Mouse (Mus musculus): ENCODE results near the gene Tdrd7. TPM values are rescaled to one million over a fixed set of nuclear protein-coding genes. Genes with fewer than 3 reads are reported as not detected.

Gene Tdrd7
- polyA plus RNA-seq (2016; fragmentation: Nextera tagmentation; extraction: Ambion mirVana), result 8.9 and 9.8 TPM in 2 replicates

DNA sequence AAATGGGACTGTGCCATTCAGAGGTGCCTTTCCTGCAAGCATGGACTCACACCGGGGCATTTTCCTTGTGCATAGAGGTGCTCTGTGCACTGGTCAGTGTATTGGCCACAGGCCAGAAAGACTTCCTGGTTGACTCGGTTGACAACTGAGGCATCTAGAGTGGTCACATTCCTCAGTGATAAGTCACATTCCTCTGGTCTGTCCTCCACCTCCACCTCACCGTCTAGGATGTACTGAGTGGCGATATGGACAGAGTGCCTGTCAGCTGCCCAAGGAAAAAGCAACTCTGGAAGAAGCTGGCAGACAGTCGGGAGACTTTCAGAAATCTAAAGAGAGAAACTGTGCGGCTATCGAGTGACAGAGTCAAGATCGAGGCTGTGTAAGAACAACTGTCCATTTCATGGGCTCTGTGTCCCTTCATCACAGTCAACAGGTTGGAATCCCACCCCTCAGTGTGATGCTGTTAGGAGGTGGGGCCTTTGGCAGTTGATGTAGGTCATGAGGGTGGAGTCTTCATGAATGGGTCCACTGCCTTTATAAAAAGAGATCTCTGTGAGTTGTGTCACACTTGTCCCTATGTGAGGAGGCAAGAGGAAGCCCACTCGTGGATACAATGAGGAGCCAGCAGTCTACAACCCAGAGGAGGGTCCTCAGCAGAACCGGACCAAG lies at the start of gene Tdrd7:
Gene Tdrd7, plus strand, starts transcription at position 564 of the 669 bp plus-strand sequence.
- H3K9me3 ChIP-seq, result no peaks in the 10 kb centered on the region
- H3K27me3 ChIP-seq (ENCODE audit: insufficient read depth, poor library complexity, severe bottlenecking), result no peaks in the 10 kb centered on the region
- H3K27ac ChIP-seq, result no peak within 1 kb of the TSS
- peaks cover 36% of the 10 kb centered on the region for H3K4me1 ChIP-seq (replicated peaks)
- DNase-seq (ENCODE audit: low spot score), result no peak
- H3K4me3 ChIP-seq, result no peak within 1 kb of the TSS
- 79% methylated on average over 10 of the region's 10 CpGs for WGBS
- H3K36me3 ChIP-seq, result no peaks in the 10 kb centered on the region

DNA sequence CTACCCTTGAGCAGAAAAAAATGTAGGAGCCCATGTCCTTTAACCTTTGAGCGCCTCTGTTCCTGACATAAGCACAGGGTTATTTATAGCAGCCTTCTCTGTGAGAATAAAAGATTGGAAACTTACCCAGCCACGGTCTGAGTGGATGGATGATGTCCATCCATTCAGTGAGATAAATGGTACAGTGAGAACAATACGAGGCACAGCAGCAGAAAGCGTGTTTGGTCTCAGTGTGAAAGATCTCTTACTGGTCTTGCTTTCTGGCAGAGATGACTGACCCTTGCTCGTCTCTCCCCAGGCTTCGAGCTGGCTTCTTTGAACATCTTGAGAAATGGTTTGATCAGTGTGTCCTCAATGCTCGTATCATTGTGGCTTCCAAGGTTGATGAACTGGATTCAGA lies 48.0 kb upstream of the Tdrd7 start:
- WGBS, result 76% methylated on average over 7 of the region's 7 CpGs
- no peak for DNase-seq (ENCODE audit: low spot score)
- H3K27me3 ChIP-seq (ENCODE audit: insufficient read depth, poor library complexity, severe bottlenecking), result no peaks in the 10 kb centered on the region

GRCm38 (mm10) chr4:45921663-45922435 lies 43.3 kb upstream of the Tdrd7 start:
- H3K36me3 ChIP-seq, result no peaks in the 10 kb centered on the region
- no peak overlapping the region for H3K27ac ChIP-seq
- no peaks in the 10 kb centered on the region for H3K4me1 ChIP-seq (replicated peaks)
- H3K27me3 ChIP-seq (ENCODE audit: insufficient read depth, poor library complexity, severe bottlenecking), result no peaks in the 10 kb centered on the region
- H3K4me3 ChIP-seq, result no peak overlapping the region
- 88% methylated on average over 10 of the region's 10 CpGs for WGBS
- no peaks in the 10 kb centered on the region for H3K9me3 ChIP-seq
- DNase-seq (ENCODE audit: low spot score), result no peak

More for the DNA sequence above, 48.0 kb upstream of the Tdrd7 start:
- Histone ChIP-seq H3K27ac (no peak overlapping the region), H3K4me3 (no peak overlapping the region), H3K4me1 (replicated peaks) (no peaks in the 10 kb centered on the region), H3K9me3 (no peaks in the 10 kb centered on the region), H3K36me3 (no peaks in the 10 kb centered on the region)

GRCm38 (mm10) chr4:45924011-45924410 lies 41.1 kb upstream of the Tdrd7 start:
- WGBS, result 86% methylated on average over 4 of the region's 4 CpGs
- no peak overlapping the region for H3K27ac ChIP-seq
- DNase-seq (ENCODE audit: low spot score), result no peak
- H3K36me3 ChIP-seq, result no peaks in the 10 kb centered on the region
- H3K4me3 ChIP-seq, result no peak overlapping the region
- no peaks in the 10 kb centered on the region for H3K9me3 ChIP-seq
- H3K4me1 ChIP-seq (replicated peaks), result no peaks in the 10 kb centered on the region
- H3K27me3 ChIP-seq (ENCODE audit: insufficient read depth, poor library complexity, severe bottlenecking), result no peaks in the 10 kb centered on the region

GRCm38 (mm10) chr4:45928561-45928960 lies 36.6 kb upstream of the Tdrd7 start:
- Histone ChIP-seq H3K27me3 (ENCODE audit: insufficient read depth, poor library complexity, severe bottlenecking) (no peaks in the 10 kb centered on the region), H3K4me3 (no peak overlapping the region), H3K9me3 (no peaks in the 10 kb centered on the region), H3K27ac (no peak overlapping the region), H3K4me1 (replicated peaks) (no peaks in the 10 kb centered on the region), H3K36me3 (no peaks in the 10 kb centered on the region)
- DNase-seq (ENCODE audit: low spot score), result no peak
- 78% methylated on average over 4 of the region's 4 CpGs for WGBS

DNA sequence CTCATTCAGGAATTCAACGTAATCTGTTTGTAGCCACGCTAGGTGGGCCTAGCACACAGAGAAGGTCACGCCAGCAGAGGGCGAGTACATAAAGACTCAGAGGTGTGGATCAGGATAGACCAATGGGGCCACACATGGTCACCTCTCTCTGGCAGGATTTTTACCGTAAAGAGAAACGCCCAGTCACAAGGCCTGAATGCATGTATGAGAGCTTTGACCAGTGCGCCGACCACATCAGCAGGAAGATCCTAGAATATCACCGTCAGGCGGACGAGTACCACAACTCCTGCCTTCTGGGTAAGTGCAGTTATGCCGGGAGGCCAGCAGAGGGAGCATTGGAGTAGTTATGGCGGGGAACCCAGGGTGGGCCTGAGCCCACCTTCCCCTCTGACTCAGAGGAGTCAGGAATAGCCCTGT lies 23.5 kb upstream of the Tdrd7 start:
- Histone ChIP-seq H3K36me3 (no peaks in the 10 kb centered on the region), H3K27ac (no peak overlapping the region), H3K9me3 (no peaks in the 10 kb centered on the region), H3K27me3 (ENCODE audit: insufficient read depth, poor library complexity, severe bottlenecking) (no peaks in the 10 kb centered on the region), H3K4me1 (replicated peaks) (peaks cover 4% of the 10 kb centered on the region; the same call in 1 of the 2 replicates), H3K4me3 (no peak overlapping the region)
- peak; percentile 72 for DNase-seq (ENCODE audit: low spot score)
- WGBS, result 31% methylated on average over 13 of the region's 13 CpGs

GRCm38 (mm10) chr4:45947729-45948128 lies 17.4 kb upstream of the Tdrd7 start:
- DNase-seq (ENCODE audit: low spot score), result no peak
- no peak overlapping the region for H3K27ac ChIP-seq
- H3K36me3 ChIP-seq, result no peaks in the 10 kb centered on the region
- H3K9me3 ChIP-seq, result no peaks in the 10 kb centered on the region
- H3K4me1 ChIP-seq (replicated peaks), result peaks cover 9% of the 10 kb centered on the region; the same call in 1 of the 2 replicates
- H3K4me3 ChIP-seq, result no peak overlapping the region
- WGBS, result 84% methylated on average over 8 of the region's 8 CpGs
- no peaks in the 10 kb centered on the region for H3K27me3 ChIP-seq (ENCODE audit: insufficient read depth, poor library complexity, severe bottlenecking)

GRCm38 (mm10) chr4:45949109-45949848 lies 15.9 kb upstream of the Tdrd7 start:
- 87% methylated on average over 7 of the region's 7 CpGs for WGBS
- no peaks in the 10 kb centered on the region for H3K9me3 ChIP-seq

DNA sequence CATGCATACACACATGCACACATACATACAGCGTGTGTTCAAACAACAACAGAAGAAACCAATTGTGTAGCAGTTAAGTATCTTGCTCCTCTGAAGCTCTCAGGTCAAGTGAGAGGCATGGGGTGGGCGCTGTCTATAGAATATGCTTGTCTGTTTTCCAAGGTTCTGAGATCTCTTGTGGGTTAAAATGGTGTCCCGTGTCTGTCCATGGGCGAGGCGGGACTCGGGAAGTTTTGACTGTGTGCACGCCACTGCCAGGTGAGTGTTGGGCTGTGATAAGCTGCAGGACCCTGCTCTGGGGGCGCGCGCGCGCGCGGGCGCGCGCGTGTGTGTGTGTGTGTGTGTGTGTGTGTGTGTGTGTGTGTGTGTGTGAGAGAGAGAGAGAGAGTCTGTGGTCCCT lies 13.3 kb upstream of the Tdrd7 start:
- WGBS, result 90% methylated on average over 18 of the region's 18 CpGs

More at GRCm38 (mm10) chr4:45949109-45949848, 15.9 kb upstream of the Tdrd7 start:
- no peak overlapping the region for H3K27ac ChIP-seq
- H3K4me1 ChIP-seq (replicated peaks), result peaks cover 9% of the 10 kb centered on the region; the same call in 1 of the 2 replicates
- no peak for DNase-seq (ENCODE audit: low spot score)
- no peak overlapping the region for H3K4me3 ChIP-seq
- H3K27me3 ChIP-seq (ENCODE audit: insufficient read depth, poor library complexity, severe bottlenecking), result no peaks in the 10 kb centered on the region
- H3K36me3 ChIP-seq, result no peaks in the 10 kb centered on the region

DNA sequence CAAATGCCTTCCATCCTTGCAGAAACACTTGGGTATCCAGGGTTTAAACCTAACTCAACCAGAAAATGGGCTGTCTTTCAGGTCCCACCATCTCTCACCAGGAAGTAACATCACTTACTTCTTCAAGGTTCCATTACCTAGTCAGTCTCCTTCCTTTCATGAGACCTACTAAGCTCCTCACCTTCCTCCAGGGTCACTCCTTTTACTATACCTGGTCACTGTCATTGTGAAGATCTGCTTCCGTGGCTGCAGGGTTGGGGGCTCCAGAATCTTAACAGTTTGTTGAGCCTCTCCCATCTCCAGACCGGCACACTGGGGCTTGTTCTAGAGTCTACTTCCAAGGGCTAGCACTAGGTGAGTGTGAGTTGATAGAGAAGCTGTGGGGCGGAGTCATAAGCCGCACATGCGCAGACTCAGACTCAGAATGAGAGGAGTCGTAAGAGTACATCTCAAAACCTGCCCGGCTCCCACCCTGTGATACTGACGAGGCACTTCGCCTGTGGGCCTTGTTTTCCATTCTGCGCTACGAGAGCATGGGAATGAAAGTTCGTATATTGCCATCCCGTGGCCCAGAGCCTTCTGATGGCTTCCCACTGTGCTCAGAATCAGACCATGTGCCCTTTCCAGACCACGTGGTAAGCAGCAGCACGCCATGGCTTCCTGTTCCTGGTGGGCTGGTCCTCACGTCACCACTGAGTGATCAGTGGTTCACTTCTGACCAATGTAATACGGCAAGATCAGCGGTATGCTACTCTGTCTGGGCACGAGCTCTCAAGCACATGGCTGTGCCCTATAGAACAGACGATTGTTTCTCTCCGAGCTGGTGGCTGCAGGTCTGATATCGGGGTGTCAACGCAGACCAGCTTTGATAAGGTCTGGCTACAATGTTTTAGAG lies 11.9 kb upstream of the Tdrd7 start:
- WGBS, result 92% methylated on average over 23 of the region's 23 CpGs
- Histone ChIP-seq H3K36me3 (no peaks in the 10 kb centered on the region), H3K4me3 (no peak overlapping the region), H3K27me3 (ENCODE audit: insufficient read depth, poor library complexity, severe bottlenecking) (no peaks in the 10 kb centered on the region), H3K4me1 (replicated peaks) (0 out of 2 replicates have a peak, but pooled peaks cover 7% of the 10 kb centered on the region), H3K9me3 (no peaks in the 10 kb centered on the region), H3K27ac (no peak overlapping the region)
- no peak for DNase-seq (ENCODE audit: low spot score)

More for the DNA sequence above, 13.3 kb upstream of the Tdrd7 start:
- no peaks in the 10 kb centered on the region for H3K27me3 ChIP-seq (ENCODE audit: insufficient read depth, poor library complexity, severe bottlenecking)
- DNase-seq (ENCODE audit: low spot score), result no peak
- H3K27ac ChIP-seq, result no peak overlapping the region
- H3K9me3 ChIP-seq, result no peaks in the 10 kb centered on the region
- peaks cover 9% of the 10 kb centered on the region; the same call in 1 of the 2 replicates for H3K4me1 ChIP-seq (replicated peaks)
- H3K36me3 ChIP-seq, result no peaks in the 10 kb centered on the region
- no peak overlapping the region for H3K4me3 ChIP-seq

DNA sequence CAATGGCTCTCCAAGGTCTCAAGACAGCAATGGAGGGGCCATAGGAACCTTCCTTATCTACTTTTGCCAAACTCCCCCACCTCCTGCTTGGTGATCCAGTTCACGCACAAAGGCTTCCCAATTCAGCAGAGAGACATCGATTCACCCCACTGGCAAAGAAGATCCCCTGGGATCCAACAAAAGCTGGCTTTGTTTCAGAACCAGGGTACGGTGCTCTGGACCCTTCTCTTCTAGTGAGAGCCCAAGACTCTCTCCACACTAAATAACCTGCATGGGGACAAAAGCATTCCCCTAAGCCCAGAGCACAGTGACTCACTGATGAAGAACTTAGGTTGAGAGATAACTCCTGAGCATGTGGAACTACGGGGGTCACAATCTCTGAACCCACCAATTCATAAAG lies 9.9 kb upstream of the Tdrd7 start:
- H3K9me3 ChIP-seq, result no peaks in the 10 kb centered on the region
- DNase-seq (ENCODE audit: low spot score), result no peak
- no peaks in the 10 kb centered on the region for H3K36me3 ChIP-seq
- H3K4me3 ChIP-seq, result no peak overlapping the region
- 0 out of 2 replicates have a peak, but pooled peaks cover 2% of the 10 kb centered on the region for H3K4me1 ChIP-seq (replicated peaks)
- no peaks in the 10 kb centered on the region for H3K27me3 ChIP-seq (ENCODE audit: insufficient read depth, poor library complexity, severe bottlenecking)
- no peak overlapping the region for H3K27ac ChIP-seq
- WGBS, result 85% methylated on average over 4 of the region's 4 CpGs

DNA sequence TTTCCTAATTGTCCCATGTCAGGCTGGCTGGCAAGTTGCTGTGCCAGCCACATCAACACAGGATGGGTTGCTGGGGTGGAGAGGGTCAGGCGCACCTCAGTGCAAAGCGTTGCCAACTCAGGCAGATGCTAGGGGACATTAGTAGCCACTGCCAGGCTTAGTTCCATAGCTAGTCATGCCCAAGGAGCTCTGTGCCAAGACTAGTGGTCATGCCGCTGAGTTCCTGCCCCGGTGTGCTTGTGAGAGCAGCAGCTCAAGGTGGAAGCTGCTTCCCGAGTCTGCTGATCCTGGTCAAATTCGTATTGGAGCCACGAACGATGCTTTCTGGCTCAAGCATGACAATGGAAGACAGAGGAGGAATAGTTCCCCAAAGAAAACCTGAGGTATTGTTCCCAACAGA lies 9.0 kb upstream of the Tdrd7 start:
- DNase-seq (ENCODE audit: low spot score), result no peak
- no peaks in the 10 kb centered on the region for H3K36me3 ChIP-seq
- 95% methylated on average over 8 of the region's 8 CpGs for whole genome bisulfite sequencing
- no peaks in the 10 kb centered on the region for H3K27me3 ChIP-seq (ENCODE audit: insufficient read depth, poor library complexity, severe bottlenecking)
- no peaks in the 10 kb centered on the region for H3K9me3 ChIP-seq
- H3K4me3 ChIP-seq, result no peak overlapping the region
- no peak overlapping the region for H3K27ac ChIP-seq
- no peaks in the 10 kb centered on the region for H3K4me1 ChIP-seq (replicated peaks)
